Comparison of ENCODE assay signal across 8 mouse cellular contexts in genomic region chrX:7673578-7674281, GRCm38 (mm10). TPM values are rescaled to one million over a fixed set of nuclear protein-coding genes. Genes with fewer than 3 reads are reported as not detected.
DNase-seq lines count a peak whose midpoint lies in the region; ATAC-seq lines count a peak whose summit lies in the region.

No protein-coding gene starts in this region.

- peak overlapping the region; percentile 87 for H3K27ac ChIP-seq in kidney, embryonic 15.5 days
- no peak overlapping the region for H3K27ac ChIP-seq in hindbrain, embryonic 13.5 days

- ATAC-seq in kidney, embryonic 15.5 days (replicated peaks; ENCODE audit: low FRiP score) = peak; percentile 27
- no peak for ATAC-seq in hindbrain, embryonic 13.5 days (ENCODE audit: low FRiP score)

- H3K4me2 ChIP-seq in kidney, embryonic 15.5 days = peak overlapping the region; percentile 61
- H3K4me2 ChIP-seq in hindbrain, embryonic 13.5 days = peak overlapping the region; percentile 45; the same call in 1 of the 2 replicates

- H3K9me3 ChIP-seq in kidney, embryonic 15.5 days (replicated peaks) = no peaks in the 10 kb centered on the region
- no peaks in the 10 kb centered on the region for H3K9me3 ChIP-seq in hindbrain, embryonic 13.5 days

- H3K4me3 ChIP-seq in kidney, embryonic 15.5 days (replicated peaks) = peak overlapping the region; percentile 32
- no peak overlapping the region for H3K4me3 ChIP-seq in hindbrain, embryonic 13.5 days

- H3K36me3 ChIP-seq in kidney, embryonic 15.5 days = 0 out of 2 replicates have a peak, but pooled peaks cover 5% of the 10 kb centered on the region
- no peaks in the 10 kb centered on the region for H3K36me3 ChIP-seq in hindbrain, embryonic 13.5 days

- H3K4me1 ChIP-seq in kidney, embryonic 15.5 days = peaks cover 27% of the 10 kb centered on the region
- no peaks in the 10 kb centered on the region for H3K4me1 ChIP-seq in hindbrain, embryonic 13.5 days (replicated peaks)

- H3K27me3 ChIP-seq in kidney, embryonic 15.5 days = no peaks in the 10 kb centered on the region
- H3K27me3 ChIP-seq in hindbrain, embryonic 13.5 days = 0 out of 2 replicates have a peak, but pooled peaks cover 6% of the 10 kb centered on the region

- 26% methylated on average over 12 of the region's 12 CpGs for WGBS in kidney, embryonic 15.5 days
- WGBS in hindbrain, embryonic 13.5 days = 36% methylated on average over 12 of the region's 12 CpGs

- intact Hi-C loops in left cerebral cortex, postnatal 36 days (cut with DNase I) = no loop called here

- no peak for DNase-seq in kidney, postnatal 25 days
- peak; percentile 56 for DNase-seq in MEL-GATA-1-ER (ENCODE audit: extremely low read depth, low read depth)
- DNase-seq in lung, postnatal 4 days = peak; percentile 40 to 52
- DNase-seq in left cerebral cortex, postnatal 36 days (ENCODE audit: low spot score in 2 of 2) = no peak
- no peak for DNase-seq in ovary, postnatal 10 days (ENCODE audit: low spot score)
- DNase-seq in Muller cell, postnatal 12 days (ENCODE audit: inconsistent ontology term) = no peak

- no peak overlapping the region for H3K9ac ChIP-seq in kidney, embryonic 15.5 days
- no peak overlapping the region for H3K9ac ChIP-seq in hindbrain, embryonic 13.5 days

RNA-seq across cellular contexts. Expression of gene Plp2, which starts 2.5 kb away (rescaled TPM):
- polyA plus RNA-seq in kidney, embryonic 15.5 days (2015; fragmentation: Nextera tagmentation; extraction: Ambion mirVana) = 156 and 168 TPM in 2 replicates
- polyA plus RNA-seq in hindbrain, embryonic 13.5 days (2015; fragmentation: Nextera tagmentation; extraction: Ambion mirVana) = 23.8 and 25.1 TPM in 2 replicates
- total RNA-seq in left cerebral cortex, postnatal 36 days (2021) = 1 to 10 TPM; 8.4 to 9.1 TPM

RNA-seq across cellular contexts. Expression of gene Magix, which starts 7.3 kb away (rescaled TPM):
- 0.58 and 0.68 TPM in 2 replicates for polyA plus RNA-seq in kidney, embryonic 15.5 days (2015; fragmentation: Nextera tagmentation; extraction: Ambion mirVana)
- 0.09 TPM in 1 of 2 replicates, not detected in the other for polyA plus RNA-seq in hindbrain, embryonic 13.5 days (2015; fragmentation: Nextera tagmentation; extraction: Ambion mirVana)
- under 1 TPM; 0.17 to 0.41 TPM for total RNA-seq in left cerebral cortex, postnatal 36 days (2021)

RNA-seq across cellular contexts. Expression of gene Prickle3, which starts 16.7 kb away (rescaled TPM):
- polyA plus RNA-seq in kidney, embryonic 15.5 days (2015; fragmentation: Nextera tagmentation; extraction: Ambion mirVana) = 10.9 and 13.2 TPM in 2 replicates
- polyA plus RNA-seq in hindbrain, embryonic 13.5 days (2015; fragmentation: Nextera tagmentation; extraction: Ambion mirVana) = 1.4 and 1.8 TPM in 2 replicates
- 1 to 10 TPM; 1.4 to 3.0 TPM for total RNA-seq in left cerebral cortex, postnatal 36 days (2021)

RNA-seq across cellular contexts. Expression of gene Gpkow, which starts 23.2 kb away (rescaled TPM):
- 40.3 and 42.5 TPM in 2 replicates for polyA plus RNA-seq in kidney, embryonic 15.5 days (2015; fragmentation: Nextera tagmentation; extraction: Ambion mirVana)
- polyA plus RNA-seq in hindbrain, embryonic 13.5 days (2015; fragmentation: Nextera tagmentation; extraction: Ambion mirVana) = 43.0 and 46.3 TPM in 2 replicates
- 10 to 100 TPM; 34.8 to 35.7 TPM for total RNA-seq in left cerebral cortex, postnatal 36 days (2021)

RNA-seq across cellular contexts. Expression of gene Syp, which starts 35.5 kb away (rescaled TPM):
- polyA plus RNA-seq in kidney, embryonic 15.5 days (2015; fragmentation: Nextera tagmentation; extraction: Ambion mirVana) = 2.2 and 5.5 TPM in 2 replicates
- polyA plus RNA-seq in hindbrain, embryonic 13.5 days (2015; fragmentation: Nextera tagmentation; extraction: Ambion mirVana) = 108 and 115 TPM in 2 replicates
- 1,000 to 10,000 TPM; 1,776 to 2,090 TPM for total RNA-seq in left cerebral cortex, postnatal 36 days (2021)

Comparison
In these comparisons a context has a peak if more than half of its experiments do, and no peak if none do; other contexts are left out.
1. DNase-seq: peak in MEL-GATA-1-ER (single experiment) and lung, postnatal 4 days (2 of 2); none in kidney, postnatal 25 days (0 of 2), left cerebral cortex, postnatal 36 days (0 of 2), ovary, postnatal 10 days (single experiment) and Muller cell, postnatal 12 days (single experiment).